Mouse (Mus musculus) E14TG2a.4 (cell line): ENCODE measurements around the gene Rraga.

Source experiments
- H3K27me3 ChIP-seq: 2 replicates; pipeline ENCODE4 v1.6.1; 2014; ENCODE audit warnings: low read length, control low read depth; ENCODE audit not compliant: insufficient read depth
- H3K36me3 ChIP-seq: 2 replicates; pipeline ENCODE4 v1.6.1; 2014; ENCODE audit warnings: low read length, control low read depth; ENCODE audit not compliant: insufficient read depth
- H3K4me1 ChIP-seq: replicated peaks from 2 replicates; pipeline ENCODE4 v1.6.1; 2014; ENCODE audit warnings: low read depth, low read length, control low read depth
- H3K4me3 ChIP-seq: replicated peaks from 2 replicates; pipeline ENCODE4 v1.5.1; 2014; ENCODE audit warnings: mild to moderate bottlenecking, low read length
- H3K9me3 ChIP-seq: 2 replicates; pipeline ENCODE4 v1.6.1; 2014; ENCODE audit warnings: low read length, control low read depth
- CTCF ChIP-seq: conservative IDR thresholded peaks from 2 replicates; pipeline ENCODE4 v1.5.1; 2014; ENCODE audit warnings: low read length
- NANOG ChIP-seq: IDR thresholded peaks from 2 replicates; pipeline ENCODE4 v1.6.1; 2014; ENCODE audit warnings: borderline replicate concordance, low read length, mixed read lengths
- POU5F1 ChIP-seq: IDR thresholded peaks from 2 replicates; pipeline ENCODE4 v1.6.1; 2014; ENCODE audit warnings: low read length, borderline replicate concordance

Gene Rraga

DNA sequence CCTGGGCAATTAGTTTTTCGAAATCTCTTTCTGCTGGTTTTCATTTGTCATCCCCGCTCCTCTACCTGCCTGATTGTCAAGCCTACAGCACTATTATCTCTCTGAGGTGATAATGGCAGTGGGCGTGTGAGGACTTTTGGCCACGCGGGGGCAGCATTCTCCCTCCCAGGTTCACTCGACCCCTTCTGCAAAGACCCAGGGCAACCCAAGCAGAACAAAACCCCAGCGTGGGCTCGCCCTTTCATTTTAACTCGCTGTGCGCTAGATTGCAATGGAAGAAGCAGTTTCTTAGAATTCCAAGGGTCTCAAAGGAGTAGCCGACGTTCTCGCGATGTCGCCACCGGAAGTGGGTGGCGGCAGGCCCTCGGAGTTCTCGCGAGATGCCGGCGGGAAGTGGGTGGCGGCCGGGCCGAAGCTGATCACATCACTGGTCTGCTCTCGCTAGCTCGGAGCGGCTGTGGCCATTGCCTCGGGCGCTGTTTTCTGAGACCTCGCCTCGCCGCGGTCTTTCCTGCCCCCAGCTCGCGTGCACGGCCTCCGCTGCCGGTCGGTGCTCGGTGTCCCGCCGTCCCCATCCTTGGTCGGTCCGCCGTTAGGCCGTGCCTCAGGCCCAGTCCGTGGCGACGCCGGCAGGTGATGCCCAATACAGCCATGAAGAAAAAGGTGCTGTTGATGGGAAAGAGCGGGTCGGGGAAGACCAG, at the start of gene Rraga:
Gene Rraga (plus strand): TSS at position 386 of the 701 bp plus-strand sequence.
- Histone ChIP-seq H3K4me3 (peak within 1 kb of the TSS; percentile 97), H3K4me1 (peaks cover 33% of the 10 kb centered on the region), H3K9me3 (no peaks in the 10 kb centered on the region), H3K36me3 (peaks cover 40% of the 10 kb centered on the region), H3K27me3 (no peaks in the 10 kb centered on the region)
- peak; percentile 71 for TF ChIP-seq CTCF
- TF ChIP-seq POU5F1, result no peak
- no peak for TF ChIP-seq NANOG

DNA sequence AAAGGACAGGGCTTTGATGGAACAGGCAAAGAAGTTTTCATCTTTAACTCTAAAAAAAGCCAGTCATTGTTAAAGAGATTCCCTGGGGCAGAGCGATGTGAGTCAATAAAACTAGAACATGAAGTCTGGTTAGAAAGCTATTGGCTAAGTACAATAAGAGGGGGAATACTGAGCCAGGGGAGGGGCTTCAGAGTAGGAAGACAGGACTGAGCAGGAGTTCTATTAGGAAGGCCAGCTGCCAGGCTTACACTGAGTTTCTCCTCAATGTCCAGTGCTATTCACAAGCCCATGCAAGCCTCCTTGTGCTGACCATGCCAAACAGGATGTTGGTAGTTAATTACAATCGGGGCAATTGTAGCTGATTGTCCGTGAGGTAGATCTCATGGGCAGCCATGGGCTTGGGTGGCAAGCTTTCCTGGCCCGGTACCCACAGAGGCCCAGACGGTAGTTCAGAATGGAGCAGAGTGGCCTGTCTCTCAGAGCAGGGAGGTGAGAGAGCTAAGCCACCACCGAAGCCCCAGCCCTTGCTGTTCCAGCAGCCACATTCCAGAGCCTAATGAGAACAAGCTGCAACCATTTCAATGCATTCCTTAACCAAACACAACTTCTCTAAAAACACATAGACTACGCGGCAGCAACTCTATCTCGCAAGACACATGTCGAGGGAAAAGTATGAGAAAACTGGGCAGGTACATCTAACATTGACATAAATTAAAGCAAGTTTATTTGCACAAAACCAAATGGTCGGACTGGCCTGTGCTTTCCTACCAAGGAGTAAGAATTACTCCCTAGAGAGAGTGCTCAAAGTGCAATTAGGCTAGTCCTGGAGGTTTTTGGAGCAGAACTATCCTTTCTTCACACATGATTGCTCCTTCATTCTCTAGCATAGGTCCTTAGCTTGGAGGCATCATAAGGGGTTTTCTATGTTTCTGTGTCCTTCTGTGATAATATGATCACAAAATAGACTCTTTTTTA, 48.0 kb upstream of the Rraga start:
- H3K9me3 ChIP-seq, result peaks cover 13% of the 10 kb centered on the region
- H3K36me3 ChIP-seq, result no peaks in the 10 kb centered on the region
- no peaks in the 10 kb centered on the region for H3K27me3 ChIP-seq
- H3K4me1 ChIP-seq, result no peaks in the 10 kb centered on the region
- TF ChIP-seq CTCF (no peak), NANOG (no peak), POU5F1 (no peak)
- H3K4me3 ChIP-seq, result no peak overlapping the region

DNA sequence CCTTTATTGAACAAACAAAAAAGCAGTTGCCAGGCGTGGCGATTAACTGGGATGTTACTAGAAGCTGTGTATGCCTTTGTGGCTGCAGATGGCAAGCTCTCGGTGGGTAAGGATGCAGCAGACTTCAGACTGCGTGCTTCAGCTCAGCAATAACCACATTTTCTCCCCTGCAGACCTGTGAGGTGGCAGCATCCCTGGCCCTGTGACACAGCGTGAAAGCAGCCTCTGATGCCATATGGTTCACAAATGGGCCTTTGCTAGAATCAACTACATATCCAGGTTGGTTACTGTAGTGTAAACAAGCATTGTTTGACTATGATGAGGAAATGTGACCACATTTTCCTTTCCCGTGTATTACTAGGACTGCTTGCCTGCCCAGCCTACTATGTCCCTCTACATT, 46.3 kb upstream of the Rraga start:
- no peak overlapping the region for H3K4me3 ChIP-seq
- TF ChIP-seq POU5F1 (no peak), CTCF (no peak)
- no peaks in the 10 kb centered on the region for H3K27me3 ChIP-seq
- H3K9me3 ChIP-seq, result peaks cover 13% of the 10 kb centered on the region
- no peaks in the 10 kb centered on the region for H3K4me1 ChIP-seq
- H3K36me3 ChIP-seq, result no peaks in the 10 kb centered on the region

DNA sequence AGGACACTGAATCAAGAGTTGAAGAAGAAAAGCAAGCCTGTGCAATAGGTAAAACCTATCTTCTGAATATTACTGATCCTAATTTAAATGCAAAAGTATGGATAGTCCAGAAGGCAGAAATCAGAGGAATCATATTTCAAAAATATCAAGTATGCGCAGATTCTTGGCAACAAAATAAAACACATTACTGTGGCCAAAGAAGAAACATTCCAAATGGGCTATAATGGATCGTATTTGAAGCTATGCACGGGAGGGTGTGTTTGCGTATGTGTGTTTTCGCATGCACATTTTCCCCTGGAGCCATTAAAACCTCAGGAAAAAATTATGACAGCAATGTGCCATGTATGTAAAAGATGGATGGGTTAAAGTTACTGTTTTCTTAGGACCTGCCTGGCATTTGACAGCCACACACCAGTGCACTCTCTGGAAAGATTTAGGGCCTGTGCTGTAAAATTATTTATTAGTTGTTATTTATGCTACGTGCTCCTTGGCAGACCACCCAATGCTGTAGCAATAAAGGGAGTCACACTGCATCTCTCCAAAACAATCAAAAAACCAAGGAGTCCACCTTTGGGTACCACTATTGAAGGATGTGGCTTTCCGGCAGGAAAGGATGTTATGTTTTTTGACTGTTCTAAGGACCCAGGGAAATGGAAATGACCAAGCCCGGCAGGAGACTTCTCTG, 41.9 kb upstream of the Rraga start:
- H3K9me3 ChIP-seq, result peaks cover 16% of the 10 kb centered on the region
- no peaks in the 10 kb centered on the region for H3K36me3 ChIP-seq
- no peaks in the 10 kb centered on the region for H3K27me3 ChIP-seq
- no peak for TF ChIP-seq NANOG
- no peak for TF ChIP-seq POU5F1
- TF ChIP-seq CTCF, result no peak
- H3K4me3 ChIP-seq, result no peak overlapping the region
- no peaks in the 10 kb centered on the region; the same call in 1 of the 2 replicates for H3K4me1 ChIP-seq

DNA sequence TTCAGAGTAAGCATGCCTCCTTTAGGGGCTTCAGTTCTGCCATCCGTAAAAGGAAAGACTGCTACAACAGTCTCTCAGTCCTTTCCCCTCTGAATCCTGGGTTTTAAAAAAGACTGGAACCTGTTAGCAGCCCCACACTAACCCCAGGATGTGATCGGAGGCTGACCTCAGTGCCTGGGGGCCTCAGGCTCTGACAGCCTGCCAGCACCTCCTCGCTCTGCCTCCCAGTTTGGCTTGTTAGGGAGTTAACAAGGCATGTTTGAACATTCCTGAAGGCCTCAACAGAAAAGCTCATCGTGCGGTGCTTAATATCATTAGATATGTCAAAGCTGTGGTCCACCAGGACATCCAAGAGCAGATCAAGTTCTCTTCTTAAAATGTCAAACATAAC, 41.4 kb upstream of the Rraga start:
- peaks cover 16% of the 10 kb centered on the region for H3K9me3 ChIP-seq
- TF ChIP-seq NANOG, result no peak
- TF ChIP-seq CTCF, result no peak
- no peak for TF ChIP-seq POU5F1
- peaks cover 3% of the 10 kb centered on the region for H3K4me1 ChIP-seq
- no peaks in the 10 kb centered on the region for H3K27me3 ChIP-seq
- H3K36me3 ChIP-seq, result no peaks in the 10 kb centered on the region
- H3K4me3 ChIP-seq, result no peak overlapping the region

DNA sequence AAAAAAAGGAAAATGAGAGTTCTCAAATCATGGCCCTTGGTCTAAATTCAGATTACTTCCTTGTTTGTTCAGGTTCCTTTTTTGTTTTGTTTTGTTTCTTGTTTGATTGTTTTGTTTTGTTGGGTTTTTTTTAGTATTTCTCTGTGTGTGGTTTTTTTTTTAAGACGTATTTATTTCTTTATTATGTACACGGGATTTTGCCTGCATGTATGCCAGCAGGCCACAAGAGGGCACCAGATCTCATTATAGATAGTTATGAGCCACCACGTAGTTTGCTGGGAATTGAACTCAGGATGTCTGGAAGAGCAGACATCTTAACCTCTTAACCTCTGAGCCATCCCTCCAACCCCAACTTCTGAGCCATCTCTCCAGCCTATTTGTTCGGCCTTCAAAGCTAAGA, 37.5 kb upstream of the Rraga start:
- peak; percentile 67 for TF ChIP-seq CTCF
- TF ChIP-seq POU5F1, result no peak
- 0 out of 2 replicates have a peak, but pooled peaks cover 3% of the 10 kb centered on the region for H3K9me3 ChIP-seq
- H3K4me1 ChIP-seq, result peaks cover 4% of the 10 kb centered on the region
- no peaks in the 10 kb centered on the region for H3K36me3 ChIP-seq
- no peak overlapping the region for H3K4me3 ChIP-seq
- no peaks in the 10 kb centered on the region for H3K27me3 ChIP-seq

DNA sequence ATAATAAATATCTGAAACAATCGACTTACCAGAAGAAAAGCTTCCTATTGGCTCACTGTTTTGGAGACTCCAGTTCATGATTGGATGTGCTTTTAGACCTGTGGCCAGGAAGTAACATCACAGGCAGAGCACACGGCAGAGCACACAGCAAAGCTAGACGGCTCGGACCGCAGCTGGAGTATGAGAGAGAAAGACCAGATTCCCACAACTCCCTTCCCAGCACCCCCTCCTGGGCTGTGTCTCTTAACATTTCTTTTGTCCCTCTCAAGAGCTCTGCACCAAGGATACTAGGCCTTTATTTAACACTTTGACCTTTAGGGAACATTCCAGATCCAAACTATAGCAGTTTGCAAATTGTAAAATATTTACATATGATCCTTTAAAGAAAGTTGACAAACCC, 36.5 kb upstream of the Rraga start:
- Histone ChIP-seq H3K4me3 (no peak overlapping the region), H3K36me3 (no peaks in the 10 kb centered on the region), H3K27me3 (no peaks in the 10 kb centered on the region), H3K9me3 (0 out of 2 replicates have a peak, but pooled peaks cover 3% of the 10 kb centered on the region), H3K4me1 (peaks cover 4% of the 10 kb centered on the region)
- TF ChIP-seq POU5F1 (no peak), NANOG (no peak)

DNA sequence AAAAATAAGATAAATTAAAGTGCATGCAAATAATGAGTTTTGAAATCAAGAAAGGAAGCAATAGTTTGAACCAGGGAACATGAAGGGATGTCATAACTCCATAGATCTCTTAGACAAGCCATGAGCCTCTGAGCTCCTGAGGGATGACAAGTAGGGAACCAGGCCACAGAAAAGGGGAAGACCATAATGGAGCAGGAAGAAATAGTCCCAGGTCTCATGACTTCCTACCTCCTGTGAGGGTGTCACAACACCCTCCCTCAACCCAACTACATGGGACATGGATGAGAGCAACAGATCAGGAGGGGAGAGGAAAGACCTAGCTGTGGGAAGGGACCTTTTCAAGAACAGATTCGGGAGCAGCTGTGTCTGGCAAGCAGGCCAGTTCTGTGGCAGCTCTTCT, 33.9 kb upstream of the Rraga start:
- TF ChIP-seq CTCF (no peak), NANOG (no peak), POU5F1 (no peak)
- Histone ChIP-seq H3K9me3 (no peaks in the 10 kb centered on the region), H3K4me1 (peaks cover 10% of the 10 kb centered on the region), H3K27me3 (no peaks in the 10 kb centered on the region), H3K36me3 (no peaks in the 10 kb centered on the region), H3K4me3 (no peak overlapping the region)
